Mouse (Mus musculus): ENCODE measurements at regions not wholly inside any gene's neighbourhood (a gene's known extent, or its start where the extent isn't known, plus 50 kb on each side); places are given as distances from the start of the nearest gene placed in this dataset.

DNA sequence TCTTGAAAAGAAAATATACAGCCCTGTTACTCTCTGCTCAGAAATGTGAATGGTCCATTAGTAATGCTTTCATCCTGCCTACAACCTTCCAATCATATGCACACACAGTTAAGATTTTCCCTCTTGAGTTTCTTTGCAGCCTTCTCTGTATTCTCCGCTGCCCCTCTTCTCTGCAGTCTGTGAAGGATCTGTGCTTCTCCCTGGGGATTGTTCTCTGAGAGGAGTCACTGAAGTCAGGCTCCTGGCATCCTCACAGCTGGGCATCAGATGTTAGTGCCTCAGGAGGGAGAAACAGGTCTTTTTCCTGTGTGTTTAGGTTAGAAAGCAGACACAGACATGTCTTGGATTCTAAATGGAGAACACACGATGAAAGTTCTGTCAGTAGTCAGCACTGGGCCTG is 1278.1 kb downstream of the Slc22a22 start:
- TF ChIP-seq CTCF (conservative IDR thresholded peaks at IDR 0.05), result no peak
- no peak for DNase-seq (ENCODE audit: low spot score in 2 of 2)
- Histone ChIP-seq H3K27ac (no peak overlapping the region), H3K4me3 (no peak overlapping the region)

DNA sequence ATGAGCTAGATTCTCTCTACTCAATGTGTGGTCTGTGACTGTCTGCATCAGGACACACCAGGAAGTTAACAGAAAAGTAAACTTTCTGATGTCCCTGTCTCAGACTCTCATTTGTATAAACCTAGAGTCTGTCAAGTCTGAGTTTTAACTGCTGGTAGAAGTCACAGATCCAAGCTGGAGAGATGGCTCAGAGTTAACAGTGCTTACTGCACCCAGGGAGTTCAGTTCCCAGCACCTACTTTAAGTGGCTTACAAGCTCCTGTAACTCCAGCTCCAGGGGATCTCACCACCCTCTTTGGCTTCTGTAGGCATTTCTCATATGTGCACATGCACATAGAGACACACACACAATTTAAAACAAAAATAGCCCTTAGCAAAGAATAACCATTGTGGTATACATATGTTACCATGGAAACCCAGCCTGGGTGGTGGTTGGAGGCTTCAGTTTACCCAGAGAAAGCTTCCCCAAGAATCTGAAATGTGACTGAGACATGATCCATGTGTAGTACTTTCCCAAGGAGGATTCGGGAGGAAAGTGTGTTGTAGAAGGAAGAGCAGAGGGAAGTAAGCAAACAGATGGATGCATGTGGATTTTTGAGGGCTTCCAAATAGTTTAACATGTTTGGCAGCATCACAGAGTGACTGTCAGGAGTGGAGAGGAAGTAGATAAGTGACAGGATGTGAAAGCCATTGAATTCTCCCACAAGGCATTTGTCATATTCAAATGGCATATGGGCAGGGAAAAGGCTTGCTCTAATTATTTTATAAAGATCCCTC is 1279.8 kb downstream of the Slc22a22 start:
- DNase-seq (ENCODE audit: low spot score in 2 of 2), result peak; percentile 21 to 62
- Histone ChIP-seq H3K4me3 (no peak overlapping the region), H3K27ac (no peak overlapping the region)
- no peak for TF ChIP-seq CTCF (conservative IDR thresholded peaks at IDR 0.05)

DNA sequence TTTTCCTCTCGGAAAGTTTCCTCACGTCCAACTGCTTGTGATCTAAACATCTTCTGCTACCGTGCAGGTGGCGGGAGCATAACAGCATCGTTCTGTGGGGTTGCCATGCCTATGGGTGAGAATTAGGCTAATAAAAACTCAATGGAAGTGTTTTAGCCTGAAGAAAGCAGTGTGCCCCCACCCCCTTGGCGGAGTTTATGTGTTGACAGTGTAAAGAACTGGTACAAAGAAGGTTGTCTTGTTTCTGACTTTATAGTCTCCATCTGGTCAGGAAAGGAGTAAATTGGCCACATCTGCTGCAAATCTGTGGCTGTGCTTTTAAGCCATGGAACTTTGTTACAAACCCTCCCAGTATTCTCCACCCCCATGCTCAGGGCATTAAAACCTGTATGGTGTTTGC is 1311.2 kb downstream of the Slc22a22 start:
- DNase-seq (ENCODE audit: low spot score in 2 of 2), result no peak
- H3K27ac ChIP-seq, result no peak overlapping the region
- no peak overlapping the region for H3K4me3 ChIP-seq
- TF ChIP-seq CTCF (conservative IDR thresholded peaks at IDR 0.05), result no peak

DNA sequence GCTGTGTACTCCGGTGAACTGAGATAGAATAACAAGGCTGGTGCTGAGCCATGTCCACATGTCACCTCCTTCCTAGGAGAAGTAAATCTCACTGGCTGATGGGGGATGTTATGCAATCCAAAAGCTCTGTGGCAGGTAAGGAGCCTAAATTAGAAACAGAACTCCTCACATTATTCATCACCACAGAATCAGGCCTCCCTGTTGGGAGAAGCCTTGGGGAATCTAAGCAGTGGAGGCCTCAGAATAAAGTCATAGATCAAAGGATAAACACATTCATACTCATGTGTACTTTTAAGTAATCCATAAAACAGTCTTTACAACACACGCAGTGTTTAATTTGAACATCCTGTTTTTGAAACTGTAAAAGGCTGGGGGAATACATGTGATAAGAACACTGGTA is 1318.7 kb downstream of the Slc22a22 start:
- no peak overlapping the region for H3K27ac ChIP-seq
- H3K4me3 ChIP-seq, result no peak overlapping the region
- DNase-seq (ENCODE audit: low spot score in 2 of 2), result no peak
- no peak for TF ChIP-seq CTCF (conservative IDR thresholded peaks at IDR 0.05)

DNA sequence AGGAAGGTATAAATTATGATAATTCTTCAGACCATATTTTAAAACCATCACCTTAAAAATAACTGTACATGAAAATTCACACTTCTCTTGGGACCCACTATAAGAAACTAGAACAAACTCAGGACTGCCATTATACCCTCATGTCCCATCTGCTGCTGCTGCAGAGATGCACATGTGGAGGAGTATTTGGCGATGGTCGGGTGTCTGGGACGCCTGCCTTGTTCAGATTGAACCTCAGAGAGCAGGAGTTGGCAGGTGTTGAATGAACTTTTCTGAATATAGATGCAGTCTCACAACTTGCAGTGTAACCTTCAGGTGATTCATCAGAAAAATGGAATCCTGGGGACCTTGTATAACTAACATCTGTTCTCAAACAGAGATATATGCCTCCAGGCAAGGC is 1338.0 kb downstream of the Slc22a22 start:
- H3K27ac ChIP-seq, result no peak overlapping the region
- TF ChIP-seq CTCF (conservative IDR thresholded peaks at IDR 0.05), result no peak

DNA sequence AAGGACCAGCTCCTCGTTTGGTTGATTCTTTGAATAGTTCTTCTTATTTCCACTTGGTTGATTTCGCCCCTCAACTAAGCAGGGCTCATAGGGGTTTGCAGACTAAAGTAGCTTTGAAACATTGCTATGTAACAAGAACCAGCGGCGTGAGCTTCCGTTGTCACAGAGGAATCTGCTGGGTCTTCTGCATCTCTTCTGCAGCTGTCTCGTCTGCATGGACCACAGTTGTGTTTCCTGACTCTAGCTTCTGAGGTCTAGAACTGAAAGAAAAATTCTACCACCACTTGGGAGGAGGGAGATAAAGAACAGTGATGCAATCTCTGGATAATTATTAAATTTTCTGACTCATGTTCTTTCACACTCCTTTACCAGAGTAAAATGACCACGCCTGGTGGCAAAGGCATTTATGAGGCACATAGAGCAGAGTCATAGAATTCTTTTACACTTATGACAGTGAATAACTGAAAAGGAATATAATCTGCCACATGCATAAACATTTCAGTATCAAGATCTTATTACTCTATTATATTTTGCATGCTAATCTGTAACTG is 1340.9 kb downstream of the Slc22a22 start:
- H3K27ac ChIP-seq, result no peak overlapping the region
- H3K4me3 ChIP-seq, result no peak overlapping the region
- no peak for DNase-seq (ENCODE audit: low spot score in 2 of 2)
- no peak for TF ChIP-seq CTCF (conservative IDR thresholded peaks at IDR 0.05)

More for the DNA sequence above, 1338.0 kb downstream of the Slc22a22 start:
- H3K4me3 ChIP-seq, result no peak overlapping the region
- no peak for DNase-seq (ENCODE audit: low spot score in 2 of 2)

DNA sequence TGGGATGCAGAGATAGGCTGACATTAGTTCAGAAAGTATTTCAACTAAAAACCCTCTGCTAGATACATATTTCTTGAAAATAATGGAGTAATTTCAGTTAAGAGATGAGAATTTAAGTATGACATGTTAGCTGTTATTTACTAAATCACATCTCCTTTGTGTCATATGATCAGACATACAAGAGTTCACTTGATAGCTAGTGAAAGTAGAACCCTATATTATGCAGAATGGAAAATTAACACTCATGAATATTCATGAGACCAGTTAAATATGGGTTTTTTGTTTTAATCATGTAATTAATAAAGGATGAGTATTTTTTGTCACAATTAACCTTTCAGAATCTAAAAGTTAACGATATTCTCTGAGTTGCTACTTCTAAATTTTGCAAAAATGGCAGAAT is 1349.4 kb downstream of the Slc22a22 start:
- H3K4me3 ChIP-seq, result no peak overlapping the region
- no peak for TF ChIP-seq CTCF (conservative IDR thresholded peaks at IDR 0.05)
- H3K27ac ChIP-seq, result no peak overlapping the region
- no peak for DNase-seq (ENCODE audit: low spot score in 2 of 2)

DNA sequence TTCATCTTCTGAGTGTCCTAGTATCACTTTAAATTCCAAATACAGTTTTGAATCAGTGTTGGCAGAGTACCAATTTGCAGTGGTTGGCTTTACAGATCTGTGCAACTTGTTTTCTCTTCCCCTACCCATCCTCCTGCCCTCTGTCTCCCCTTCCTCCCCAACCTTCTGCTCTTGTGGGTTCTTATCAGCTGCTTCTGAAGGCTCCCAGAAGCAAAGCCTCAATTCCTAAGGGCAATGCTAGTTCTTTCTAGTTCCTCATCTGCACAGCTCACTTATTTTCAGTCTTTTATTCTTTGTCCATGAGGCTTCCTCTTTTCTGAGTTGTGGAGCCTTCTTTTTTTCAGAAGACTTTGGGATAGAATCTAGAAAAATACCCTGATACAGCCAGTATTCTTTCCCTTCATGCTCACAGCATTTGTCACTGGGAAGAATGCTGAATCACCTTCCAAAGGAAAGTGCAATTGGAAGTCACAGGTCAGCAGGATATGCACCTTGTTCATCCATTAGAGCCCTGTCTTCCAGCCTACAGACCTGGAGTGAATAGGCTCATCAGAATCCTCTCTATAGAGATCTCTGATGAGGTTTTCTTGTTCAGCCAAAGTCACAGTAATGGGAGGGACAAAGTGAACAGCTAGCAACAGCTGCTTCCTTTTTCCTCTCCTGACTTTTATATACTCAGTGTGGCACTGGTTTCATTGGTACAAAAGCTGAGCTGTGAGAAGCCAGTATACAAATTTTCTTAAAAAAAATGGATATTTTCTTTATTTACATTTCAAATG is 1357.9 kb downstream of the Slc22a22 start:
- DNase-seq (ENCODE audit: low spot score in 2 of 2), result no peak
- TF ChIP-seq CTCF (conservative IDR thresholded peaks at IDR 0.05), result no peak
- H3K27ac ChIP-seq, result no peak overlapping the region
- H3K4me3 ChIP-seq, result no peak overlapping the region

DNA sequence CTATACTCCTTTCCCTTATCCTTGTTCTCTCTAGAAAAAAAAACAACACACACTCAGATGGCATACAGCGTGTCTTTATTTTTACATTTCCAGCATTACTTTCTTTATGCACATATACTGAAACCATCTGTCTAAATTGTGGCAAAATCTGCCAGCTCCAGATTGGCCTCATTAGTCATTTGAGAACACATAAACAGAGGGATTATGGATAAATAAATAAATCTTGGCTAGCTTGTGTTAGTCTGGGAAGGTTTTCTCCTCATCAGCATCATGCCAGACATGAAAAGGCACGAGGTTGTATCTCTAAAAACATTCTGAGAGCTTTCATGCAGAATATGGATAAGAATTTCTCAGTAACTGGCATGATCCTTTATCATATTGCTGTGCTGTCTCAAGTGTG is 1369.1 kb downstream of the Slc22a22 start:
- TF ChIP-seq CTCF (conservative IDR thresholded peaks at IDR 0.05), result no peak
- no peak overlapping the region for H3K27ac ChIP-seq
- peak; percentile 4 to 11 for DNase-seq (ENCODE audit: low spot score in 2 of 2)
- no peak overlapping the region for H3K4me3 ChIP-seq

DNA sequence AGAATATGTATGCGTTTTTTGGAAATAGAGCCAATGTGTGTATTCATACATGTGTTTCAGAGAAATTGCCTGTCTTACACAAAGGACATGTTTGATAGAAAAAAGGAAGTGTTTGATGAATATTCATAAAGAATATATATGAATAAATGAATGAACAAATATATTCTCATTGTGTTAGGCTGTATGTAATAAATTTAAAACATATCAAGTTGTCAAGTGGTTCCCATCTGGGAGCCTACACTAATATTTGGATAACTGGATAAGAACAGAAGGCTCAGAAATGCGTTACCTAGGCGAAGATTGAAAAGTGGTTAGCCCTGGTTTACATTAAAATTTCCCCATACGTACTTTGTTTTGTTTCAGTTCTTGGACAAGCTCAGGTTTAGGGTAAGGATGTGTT is 1369.7 kb downstream of the Slc22a22 start:
- TF ChIP-seq CTCF (conservative IDR thresholded peaks at IDR 0.05), result no peak
- no peak overlapping the region for H3K27ac ChIP-seq
- no peak overlapping the region for H3K4me3 ChIP-seq
- DNase-seq (ENCODE audit: low spot score in 2 of 2), result no peak

DNA sequence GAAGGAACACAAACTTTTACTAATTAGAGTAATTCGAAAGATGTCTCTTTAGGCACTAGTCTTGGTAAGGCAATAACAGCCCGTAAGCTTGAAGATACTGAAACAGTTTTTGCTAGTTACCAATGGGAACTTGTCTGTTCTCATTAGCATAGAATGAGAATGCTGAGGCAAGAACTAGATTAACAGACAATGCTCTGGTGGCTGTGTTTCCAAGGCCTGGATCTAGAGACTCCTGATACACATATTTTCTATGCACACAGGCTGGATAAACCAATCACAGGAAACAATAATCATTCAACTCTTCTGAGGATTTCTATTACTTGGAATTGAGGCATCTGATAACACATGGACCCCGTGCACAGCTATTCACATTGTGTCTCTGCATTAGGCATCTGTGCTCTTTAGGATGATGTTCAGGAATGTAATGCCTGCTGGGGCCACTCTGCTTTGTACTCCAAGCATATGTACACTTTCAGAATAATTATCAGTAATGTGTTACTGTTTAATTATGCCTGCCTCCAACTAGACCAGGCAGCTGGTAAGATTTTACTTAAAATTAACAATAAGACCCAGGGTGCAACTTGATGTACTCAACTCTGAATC is 1377.2 kb downstream of the Slc22a22 start:
- no peak for DNase-seq (ENCODE audit: low spot score in 2 of 2)

DNA sequence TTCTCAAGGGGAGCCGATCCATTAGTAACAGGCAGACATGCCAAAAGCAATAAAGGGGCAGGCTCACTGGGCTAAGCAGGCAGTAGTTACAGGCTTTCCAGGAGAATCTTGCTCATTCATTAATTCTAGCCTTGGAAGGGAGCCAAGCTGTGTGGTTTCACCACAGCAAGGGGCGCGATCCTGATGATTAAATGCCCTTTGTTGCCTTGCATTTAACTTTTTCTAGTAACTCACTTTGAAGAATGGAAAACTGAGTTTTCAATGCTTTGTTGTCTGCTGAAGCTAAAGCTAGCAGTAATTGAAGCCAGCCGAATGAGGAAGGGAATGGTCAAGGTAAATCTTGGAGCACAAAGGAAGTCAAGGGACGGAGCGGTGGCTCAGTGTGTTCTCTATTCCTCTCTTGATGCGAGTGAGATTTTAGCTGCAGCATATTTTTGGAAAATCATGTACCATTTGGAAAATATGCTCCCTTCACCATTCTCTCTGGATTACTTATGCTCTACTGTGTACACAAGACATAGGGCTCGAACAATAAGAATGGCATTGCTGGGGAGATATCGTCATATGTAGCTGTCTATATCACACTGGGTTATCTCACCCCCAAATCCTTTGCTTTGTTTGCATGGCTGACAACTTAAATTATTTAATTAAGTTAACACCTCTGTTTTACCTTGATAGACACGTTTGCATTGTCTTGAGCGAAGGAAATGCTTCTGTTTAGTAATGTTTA is 1399.4 kb downstream of the Slc22a22 start:
- H3K4me3 ChIP-seq, result no peak overlapping the region

More for the DNA sequence above, 1377.2 kb downstream of the Slc22a22 start:
- Histone ChIP-seq H3K27ac (no peak overlapping the region), H3K4me3 (no peak overlapping the region)
- no peak for TF ChIP-seq CTCF (conservative IDR thresholded peaks at IDR 0.05)

More for the DNA sequence above, 1399.4 kb downstream of the Slc22a22 start:
- TF ChIP-seq CTCF (conservative IDR thresholded peaks at IDR 0.05), result no peak
- no peak overlapping the region for H3K27ac ChIP-seq
- DNase-seq (ENCODE audit: low spot score in 2 of 2), result no peak
